Mouse (Mus musculus) E14TG2a.4 (cell line): ENCODE measurements around the gene Aplp2.

Experiments used
- CTCF ChIP-seq: conservative IDR thresholded peaks from 2 replicates; pipeline ENCODE4 v1.5.1; 2014; ENCODE audit warnings: low read length
- NANOG ChIP-seq: IDR thresholded peaks from 2 replicates; pipeline ENCODE4 v1.6.1; 2014; ENCODE audit warnings: borderline replicate concordance, low read length, mixed read lengths
- POU5F1 ChIP-seq: IDR thresholded peaks from 2 replicates; pipeline ENCODE4 v1.6.1; 2014; ENCODE audit warnings: low read length, borderline replicate concordance

DNA sequence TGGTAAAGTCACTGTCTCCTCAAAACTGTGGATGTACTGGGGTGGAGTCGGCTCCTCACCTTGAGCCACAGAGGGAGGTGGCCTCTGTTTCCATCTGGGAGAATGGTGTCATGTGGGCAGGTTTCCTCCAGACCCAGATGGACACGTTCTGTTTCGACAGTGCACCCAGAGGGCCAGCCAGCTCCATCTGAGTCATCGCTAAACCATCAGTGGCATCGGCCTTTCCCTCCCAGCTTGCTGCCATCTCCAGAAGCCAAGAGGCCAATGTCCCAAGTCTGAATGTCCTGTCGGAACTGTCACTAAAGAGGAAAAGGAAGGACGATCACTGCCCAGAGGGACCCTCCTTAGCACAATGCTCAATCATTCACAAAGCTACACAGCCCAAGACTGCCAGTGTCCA lies 85.5 kb downstream of the Aplp2 start:
- no peak for TF ChIP-seq CTCF
- no peak for TF ChIP-seq NANOG
- no peak for TF ChIP-seq POU5F1
